Mouse (Mus musculus): ENCODE data around the gene Gnat3.

DNA sequence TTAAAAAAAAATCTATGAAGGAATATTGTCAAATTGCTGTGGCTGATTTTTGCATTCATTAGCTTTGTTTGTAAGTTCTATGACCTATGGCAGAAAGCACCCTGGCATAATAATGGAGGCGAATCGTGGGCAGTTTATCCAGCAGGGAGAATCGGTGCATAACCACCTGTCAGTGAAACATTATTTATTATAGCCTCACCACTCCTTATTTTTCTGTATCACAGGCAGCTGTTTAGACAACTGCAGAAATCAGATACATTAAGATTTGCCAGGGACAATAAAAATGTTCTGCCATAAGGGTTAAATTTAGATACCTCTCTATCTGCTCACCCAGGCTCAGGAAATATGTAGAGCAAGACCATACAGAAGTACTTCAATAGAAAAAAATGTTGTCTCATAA is 22.2 kb downstream of the Gnat3 start:
- TF ChIP-seq GATA1 (IDR thresholded peaks at IDR 0.05; ENCODE audit: low read length) (no peak), TAL1 (IDR thresholded peaks at IDR 0.05; ENCODE audit: low read length) (no peak)
